Mouse (Mus musculus) liver, adult (tissue): ENCODE results near the gene Rfx1.

Source experiments
- GATA4 ChIP-seq: IDR thresholded peaks from 2 replicates; pipeline ENCODE4 v1.6.1; 2014; ENCODE audit warnings: mild to moderate bottlenecking, low read length; ENCODE audit not compliant: insufficient replicate concordance

The Rfx1 gene

DNA sequence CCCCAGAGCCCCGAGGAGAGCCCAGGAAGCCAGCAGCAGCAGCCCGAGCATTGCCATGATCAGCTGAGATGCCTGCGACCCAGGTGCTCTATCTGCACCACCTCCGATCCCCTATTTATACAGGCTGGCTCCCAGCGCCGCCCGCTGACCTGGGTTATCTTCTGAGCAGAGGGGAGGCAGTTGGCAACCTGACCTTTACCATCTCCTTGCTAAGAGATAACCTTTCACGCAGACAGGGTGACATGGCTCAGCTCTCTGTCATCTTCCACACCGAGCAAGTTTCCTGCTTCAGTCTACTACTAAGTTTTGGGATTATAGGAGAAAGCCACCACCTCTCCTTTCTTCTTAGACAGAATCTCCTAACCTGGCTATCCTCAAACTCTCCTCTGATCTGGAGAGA is 21.7 kb upstream of the Rfx1 start, which contains the start of gene Rln3:
Rln3 (minus strand) TSS at position 101 of the 400 bp plus-strand sequence.
- no peak for TF ChIP-seq GATA4

DNA sequence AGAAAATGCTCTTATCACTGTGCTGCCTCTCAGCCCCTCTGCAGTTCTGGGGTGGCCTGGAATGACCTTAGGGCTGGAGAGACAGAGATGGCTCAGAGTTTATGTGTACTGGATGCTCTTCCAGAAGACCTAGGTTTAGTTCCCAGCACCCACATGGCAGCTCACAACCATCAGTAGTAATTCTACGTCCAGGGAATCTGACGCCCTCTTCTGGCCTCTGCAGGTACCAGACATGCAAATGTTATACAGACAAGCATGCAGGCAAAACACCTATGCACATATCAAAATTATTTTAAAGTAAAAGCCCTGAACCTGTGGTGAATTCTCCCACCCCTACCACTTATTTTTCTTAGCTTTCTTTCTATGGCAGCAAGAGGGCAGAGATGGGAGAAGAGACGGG is 20.1 kb upstream of the Rfx1 start:
- TF ChIP-seq GATA4 = no peak

DNA sequence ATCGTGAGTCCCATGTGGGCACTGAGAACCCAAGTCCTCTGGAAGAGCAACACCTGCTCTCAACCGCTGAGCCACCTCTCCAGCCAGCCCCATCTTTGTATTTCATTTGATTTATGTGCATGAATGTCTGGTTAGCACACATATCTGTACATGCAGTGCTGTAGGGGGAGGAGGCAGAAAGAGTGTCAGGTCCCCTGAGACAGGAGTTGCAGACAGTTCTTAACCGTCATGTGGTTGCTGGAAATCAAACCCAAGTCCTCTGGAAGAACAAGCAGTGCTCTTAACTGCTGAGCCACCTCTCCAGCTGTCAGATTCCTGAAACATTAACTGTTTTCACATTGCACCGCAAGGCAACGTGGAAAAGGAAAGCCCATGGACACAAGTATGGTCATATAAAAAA is 18.5 kb upstream of the Rfx1 start:
- no peak for TF ChIP-seq GATA4

DNA sequence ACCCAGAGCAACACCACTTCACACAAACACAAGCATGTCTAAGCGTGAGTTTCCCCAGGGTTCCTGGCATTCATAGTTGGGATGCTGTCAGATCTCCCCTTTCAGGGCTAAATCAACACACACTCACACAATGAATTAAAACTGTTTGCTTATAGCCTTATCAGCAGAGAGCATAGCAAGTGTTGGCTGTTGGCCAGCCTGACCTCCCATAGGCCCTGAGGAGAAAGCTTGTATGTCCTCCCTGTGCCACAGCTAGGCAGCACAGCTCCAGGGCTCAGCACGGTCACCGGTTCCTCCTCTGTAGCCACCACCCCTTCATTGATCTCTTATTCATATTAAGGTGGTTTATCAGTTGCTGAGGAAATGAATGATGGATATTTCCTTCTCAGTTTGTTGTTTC is 13.9 kb upstream of the Rfx1 start:
- no peak for TF ChIP-seq GATA4

DNA sequence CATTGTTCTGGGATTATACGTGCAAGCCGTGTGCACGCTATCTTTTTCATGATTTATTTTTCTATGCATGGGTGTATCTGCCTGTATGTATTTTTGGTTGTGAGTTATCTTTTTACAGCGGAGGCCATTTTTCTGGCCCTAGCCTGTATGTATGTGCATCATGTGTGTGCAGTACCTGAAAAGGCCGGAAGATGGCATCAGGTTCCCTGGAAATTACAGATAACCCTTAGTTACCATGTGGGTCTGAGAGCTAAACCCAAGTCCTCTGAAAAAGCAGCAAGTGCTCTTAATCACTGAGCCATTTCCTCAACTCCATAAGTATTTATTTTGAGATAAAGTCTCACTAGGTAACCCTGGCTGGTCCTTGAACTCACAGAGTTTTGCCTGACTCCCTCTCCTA is 13.4 kb upstream of the Rfx1 start:
- no peak for TF ChIP-seq GATA4

DNA sequence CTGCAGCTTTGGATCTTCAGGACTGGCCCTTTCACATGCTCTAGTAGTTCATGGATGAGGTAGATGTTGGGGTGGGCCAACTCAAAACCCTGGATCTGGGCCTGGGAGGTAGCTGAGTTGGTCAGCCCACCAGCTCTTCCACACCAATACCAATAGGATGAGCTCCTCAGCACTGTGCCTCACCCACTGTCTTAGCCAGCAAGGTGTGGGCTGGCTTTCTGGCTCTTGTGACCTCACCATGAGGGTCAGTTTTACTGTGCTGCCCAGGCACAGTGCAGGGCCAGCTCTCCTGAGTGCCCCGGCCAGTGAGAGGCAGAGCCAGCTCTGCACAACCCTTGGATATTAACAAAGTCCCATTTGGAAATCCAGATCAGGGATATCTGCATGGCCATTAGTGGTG is 8.8 kb upstream of the Rfx1 start:
- TF ChIP-seq GATA4 = no peak

DNA sequence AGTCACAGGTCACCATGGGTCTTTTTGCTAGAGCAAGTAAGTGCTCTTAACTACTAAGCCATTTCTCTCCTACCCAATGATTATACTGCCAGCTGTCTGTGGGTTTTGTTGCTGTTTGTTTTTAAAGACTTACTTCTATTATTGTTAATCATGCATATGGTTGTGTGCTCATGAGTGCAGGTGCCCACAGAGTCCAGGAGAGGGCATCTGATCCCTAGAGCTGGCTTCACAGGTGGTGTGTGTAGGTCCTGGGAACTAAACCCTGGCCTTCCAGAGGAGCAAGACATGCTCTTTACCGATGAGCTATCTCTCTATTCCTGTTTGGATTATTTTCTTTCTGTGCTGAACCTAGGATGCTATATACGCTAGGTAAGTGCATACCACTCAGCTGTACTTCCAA is 7.4 kb upstream of the Rfx1 start:
- TF ChIP-seq GATA4 = no peak

DNA sequence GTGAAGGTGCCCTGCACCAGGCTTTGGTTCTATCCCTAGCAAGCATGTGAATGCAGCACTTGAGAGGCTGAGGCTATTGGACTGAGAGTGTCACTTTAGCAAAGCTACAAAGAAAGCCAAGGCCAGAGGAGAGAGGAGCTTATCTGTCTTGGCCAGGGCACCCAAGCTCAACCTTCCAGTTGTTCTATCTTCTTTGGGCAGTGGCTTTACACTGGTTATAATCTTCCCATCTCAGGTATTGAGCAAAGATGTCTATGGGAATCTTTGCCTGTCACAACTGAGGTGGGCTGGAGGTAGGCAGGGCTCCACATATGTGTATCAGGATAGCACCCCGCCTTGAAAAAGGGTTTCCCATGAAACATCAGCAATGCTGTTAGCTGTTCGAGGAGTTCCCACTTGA is 6.4 kb upstream of the Rfx1 start:
- TF ChIP-seq GATA4 = no peak

DNA sequence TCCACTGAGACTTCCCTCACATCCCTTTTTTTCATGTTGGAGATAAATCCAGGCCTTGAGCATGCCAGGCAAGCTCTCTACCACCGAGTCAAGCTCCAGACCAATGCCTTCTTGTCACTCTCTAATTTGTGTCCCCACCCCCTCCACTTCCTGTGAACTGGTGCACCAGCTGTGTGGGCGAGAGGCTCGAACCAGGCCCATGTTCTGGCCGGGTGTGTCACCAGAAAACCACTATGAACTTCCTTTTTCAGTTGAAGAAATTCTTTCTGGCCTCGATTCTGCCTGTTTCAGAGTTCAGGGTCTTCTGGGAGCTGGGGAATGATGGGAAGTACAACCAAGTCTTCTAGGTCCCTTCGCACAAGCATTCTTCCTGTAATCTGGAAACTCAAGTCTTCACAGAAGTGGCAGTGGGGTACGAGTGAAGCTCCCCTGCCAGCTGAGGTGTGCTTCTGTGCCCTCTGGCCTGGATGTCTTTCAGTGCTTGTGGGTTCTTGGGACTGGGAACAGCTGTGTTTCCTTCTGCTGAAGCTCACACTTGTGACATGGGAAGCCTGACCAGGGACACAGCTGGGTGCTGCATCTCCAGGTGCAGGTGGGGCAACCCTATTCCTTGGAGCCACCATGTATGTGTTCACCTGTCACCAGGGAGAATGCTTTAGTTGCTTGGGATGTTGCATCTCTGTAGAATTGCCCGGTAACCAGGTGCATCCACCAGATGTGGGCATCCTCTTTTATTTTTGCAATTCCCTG is 2.6 kb upstream of the Rfx1 start:
- TF ChIP-seq GATA4 = no peak

DNA sequence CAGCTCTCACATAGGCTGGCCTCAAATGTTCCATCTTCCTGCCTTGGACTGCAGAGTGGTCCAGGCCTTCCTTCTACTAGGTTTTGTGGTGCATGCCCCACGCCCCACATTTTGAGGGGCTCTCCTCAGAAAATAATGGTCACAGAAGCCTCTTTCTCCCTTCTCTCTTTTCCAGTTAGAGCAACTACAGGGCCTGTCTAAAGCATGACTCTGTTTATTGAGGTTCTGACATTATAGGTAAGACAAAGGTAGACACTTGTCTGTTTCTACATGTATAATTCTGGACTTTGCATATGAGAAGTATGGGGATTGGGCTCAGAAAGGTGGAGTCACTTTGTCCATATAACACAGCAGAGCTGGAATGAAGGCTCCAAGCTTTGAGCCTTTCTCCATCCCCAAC is 1.6 kb upstream of the Rfx1 start, which contains the start of gene Gm10643:
Gm10643 (minus strand) TSS at position 101 of the 400 bp plus-strand sequence.
- no peak for TF ChIP-seq GATA4

DNA sequence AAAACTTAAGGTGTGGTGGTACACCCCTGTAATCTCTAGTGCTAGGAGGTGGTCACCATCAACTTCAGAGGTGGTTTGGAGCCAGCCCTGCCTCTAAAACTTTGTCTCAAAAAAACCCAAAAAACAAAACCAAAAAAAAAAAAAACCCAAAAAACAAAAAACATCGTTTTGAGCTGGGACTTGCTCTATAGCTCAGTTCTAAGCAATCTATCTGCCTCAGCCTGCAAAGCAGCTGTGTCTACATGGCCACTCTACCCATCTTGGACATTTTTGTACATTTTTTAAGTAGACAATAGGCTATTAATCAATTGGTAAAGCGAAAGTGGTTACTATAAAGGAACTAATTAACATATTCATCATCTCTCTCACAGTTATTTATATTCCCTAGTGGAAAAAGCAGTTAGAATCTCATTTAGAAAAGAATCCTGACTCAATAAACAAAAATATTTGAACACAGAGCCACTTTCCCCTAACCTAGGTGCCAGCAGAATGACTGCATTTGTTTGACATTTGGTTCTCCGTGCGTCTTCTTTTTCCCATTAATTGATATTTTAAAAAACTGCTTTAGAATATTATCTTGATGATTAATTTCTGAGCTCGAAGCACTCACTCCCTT is 1.1 kb upstream of the Rfx1 start:
- TF ChIP-seq GATA4 = no peak

DNA sequence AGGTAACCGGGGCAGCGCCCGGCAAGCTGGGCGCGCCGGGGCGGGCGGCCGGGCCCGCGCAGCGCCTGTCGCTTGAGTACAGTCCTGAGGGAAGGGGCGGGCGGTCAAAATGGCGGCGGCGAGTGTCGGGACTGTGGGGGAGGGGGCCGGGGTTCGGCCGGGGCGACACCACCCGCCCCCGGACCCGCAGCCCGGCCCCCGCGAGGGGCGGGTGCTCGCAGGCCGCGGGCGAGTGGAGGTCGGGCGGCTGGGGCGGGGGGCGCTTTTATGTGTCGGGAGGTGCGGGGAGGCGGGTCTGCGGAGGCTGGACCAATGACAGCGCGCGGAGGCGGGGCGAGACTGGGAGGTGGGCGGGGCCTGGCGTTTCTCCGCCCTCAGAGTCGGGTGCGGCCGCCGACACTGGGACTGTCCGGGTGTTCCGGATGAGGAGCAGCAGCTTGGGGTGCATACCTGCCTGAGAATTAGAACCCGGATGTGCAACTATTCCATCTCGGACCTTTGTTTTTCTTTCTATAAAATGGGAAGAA is 476 bp downstream of the Rfx1 start:
- no peak for TF ChIP-seq GATA4

DNA sequence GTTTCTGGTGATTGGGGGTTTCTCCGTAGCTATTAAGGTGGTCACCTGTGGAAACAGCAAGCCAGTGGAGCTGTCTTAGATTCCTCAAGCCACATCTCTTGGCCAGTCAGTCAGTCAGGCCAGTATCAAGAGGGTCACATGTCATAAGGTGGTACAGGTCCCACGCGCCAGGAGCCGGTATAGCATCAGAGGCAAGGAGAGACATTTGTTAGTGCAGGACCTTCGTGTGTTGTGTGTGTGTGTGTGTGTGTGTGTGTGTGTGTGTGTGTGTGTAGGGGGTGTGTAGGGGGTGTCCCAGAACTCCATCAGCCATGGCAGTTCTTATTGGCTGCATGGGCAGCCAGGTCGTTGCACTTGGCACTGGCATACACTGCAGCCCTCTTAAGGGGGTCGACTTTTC is 1.3 kb downstream of the Rfx1 start:
- no peak for TF ChIP-seq GATA4

DNA sequence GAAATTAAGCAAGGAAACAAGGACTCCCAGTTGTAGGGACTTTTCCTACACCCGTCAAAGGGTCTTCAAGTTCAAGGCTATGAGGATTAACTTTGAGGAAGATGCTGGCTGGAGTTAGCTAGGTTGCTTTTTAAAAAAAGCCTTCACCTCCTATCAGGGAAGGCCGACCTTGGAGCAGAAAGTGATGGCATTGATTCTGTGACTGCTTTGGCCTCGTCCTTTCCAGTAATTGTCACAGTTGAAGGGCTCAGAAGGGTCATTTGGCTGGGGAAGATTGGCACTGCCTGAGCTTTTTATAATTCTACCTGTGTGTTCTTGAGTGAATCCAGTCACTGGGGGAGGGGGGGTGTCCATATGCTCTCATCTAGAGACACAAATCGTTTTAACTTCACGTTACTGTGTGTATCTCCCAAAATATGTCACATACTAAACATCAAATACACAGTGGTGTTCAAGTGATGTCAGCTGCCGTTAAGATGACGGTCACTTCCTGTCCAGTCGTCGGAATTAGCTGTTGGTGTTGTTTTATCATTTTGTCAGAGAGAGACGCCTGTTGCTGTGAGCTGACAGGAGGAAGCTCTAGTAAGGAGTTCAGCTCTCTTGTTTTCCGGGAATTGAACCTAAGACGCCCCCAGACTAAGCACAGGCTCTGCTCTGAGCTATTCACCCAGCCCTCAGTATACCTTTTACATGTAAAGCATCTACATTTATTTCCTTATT is 1.8 kb downstream of the Rfx1 start:
- TF ChIP-seq GATA4 = no peak

DNA sequence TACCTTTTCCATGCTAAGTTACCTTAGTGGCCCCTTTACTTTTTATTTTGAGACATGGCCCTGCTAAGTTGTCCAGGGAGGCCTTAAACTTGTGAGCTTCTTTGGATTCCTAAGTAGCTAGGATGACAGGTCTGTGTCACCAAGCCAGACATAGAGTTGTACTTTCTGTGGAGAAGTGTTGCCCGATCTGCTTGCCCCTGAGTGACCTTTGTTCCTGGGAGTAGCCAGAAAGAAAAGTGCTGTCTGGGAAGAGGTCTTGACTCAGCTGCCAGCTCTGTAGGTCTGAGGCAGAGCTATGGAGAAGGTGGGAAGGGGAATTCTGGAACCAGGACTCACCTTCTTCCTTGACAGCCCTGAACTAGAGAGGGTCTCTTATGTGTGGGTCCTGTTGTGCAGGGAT is 2.5 kb downstream of the Rfx1 start:
- TF ChIP-seq GATA4 = no peak

DNA sequence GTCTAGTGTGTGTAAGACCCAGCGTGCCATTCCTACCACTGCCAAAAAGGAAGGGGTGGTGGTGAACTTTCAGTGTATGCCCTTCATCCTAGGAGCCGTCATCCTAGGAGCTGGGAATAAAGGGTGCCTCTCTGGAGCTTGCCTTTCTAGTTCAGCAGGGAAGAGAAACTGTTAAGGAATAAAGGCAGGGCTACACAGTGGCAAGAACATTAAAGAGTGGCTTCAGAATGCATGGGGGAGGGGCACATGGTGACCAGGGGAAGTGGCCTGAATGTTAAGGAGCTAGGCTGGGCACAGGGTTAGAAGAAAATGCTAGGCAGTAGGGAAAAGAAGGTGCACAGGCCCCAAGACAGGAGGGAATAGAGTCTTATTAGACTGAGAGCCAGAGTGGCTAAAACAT is 3.1 kb downstream of the Rfx1 start:
- no peak for TF ChIP-seq GATA4
